Mouse (Mus musculus): ENCODE results near the gene Jak3.
A peak's percentile ranks its signal among the peaks of the same experiment; 100 is the strongest.

Jak3 gene

DNA sequence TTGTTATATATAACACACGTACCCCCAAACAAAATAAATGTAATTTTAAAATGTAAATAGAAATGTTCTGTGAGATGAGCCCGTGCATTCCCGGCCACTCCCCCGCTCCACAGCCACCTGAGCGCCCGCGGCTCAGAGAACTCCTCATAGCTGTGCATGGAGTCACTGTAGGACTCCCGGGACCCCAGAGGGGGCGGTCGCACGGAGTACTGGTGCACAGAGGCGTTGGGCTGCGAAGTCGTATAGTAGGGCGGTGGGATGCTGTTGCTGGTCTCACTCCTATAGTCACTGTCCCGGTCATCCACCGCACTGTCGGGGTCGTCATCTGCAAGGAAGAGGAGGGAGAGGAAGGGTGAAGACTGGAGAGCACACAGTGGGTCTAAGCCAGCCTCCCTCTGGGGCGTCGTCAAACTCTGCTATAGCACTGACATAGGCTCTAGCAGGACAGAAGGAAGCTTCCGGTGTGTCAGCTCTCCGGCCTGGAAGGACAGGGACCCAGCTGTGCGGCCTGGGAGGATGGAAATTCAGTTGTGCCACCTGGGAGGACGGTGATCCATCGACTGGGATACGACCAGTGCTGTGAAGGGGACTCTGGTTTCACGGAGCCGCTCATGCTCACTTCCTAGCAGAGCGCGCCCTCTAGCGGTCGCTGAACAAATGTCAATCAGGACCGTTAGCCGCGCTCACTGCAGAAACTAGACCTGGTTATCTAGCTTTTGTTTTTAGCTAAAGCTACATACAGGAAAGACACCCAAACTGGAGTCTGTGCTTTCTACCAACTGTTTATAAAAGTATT is 15.6 kb upstream of the Jak3 start:
- DNase-seq (ENCODE audit: extremely low read depth, insufficient read length, low spot score): peak; percentile 55

DNA sequence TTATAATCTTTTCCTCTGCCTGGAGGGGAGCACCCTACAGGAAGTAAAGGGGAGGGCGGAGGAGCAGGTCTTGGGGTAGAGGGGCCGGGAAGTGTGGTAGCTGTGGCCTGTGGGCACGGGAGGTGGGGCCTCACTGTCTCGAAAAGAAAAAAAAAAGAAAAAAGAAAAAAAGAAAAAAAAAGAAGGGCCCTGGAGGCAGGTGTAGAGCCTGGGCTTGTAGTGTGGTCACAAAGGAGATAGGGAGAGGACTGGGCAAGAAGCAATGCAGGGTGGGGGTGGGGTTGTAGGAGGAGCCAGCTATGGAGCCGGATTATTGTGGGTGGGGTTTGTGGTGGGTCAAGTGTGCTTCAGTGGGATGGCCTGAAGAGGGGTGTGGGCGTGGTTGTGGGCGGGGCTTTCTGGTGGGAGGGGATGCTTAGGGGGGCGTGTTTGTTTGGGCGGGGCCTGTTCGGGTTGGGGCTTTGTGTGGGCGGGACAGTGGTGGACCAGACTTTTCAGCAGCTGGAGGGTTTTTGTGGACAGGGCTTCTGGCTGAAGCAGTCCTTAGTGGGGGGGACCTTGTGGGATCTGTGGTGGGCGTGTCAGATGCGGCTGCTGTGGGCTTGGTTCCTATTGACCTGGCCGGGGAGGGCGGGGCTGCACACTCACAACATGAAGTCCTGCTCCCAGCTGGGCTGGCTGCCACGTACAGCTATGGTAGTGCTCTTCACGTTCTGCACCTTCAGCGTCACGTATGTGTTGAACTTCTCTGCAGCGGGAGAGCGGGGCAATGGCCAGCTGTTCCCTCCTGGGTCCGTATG is 10.6 kb upstream of the Jak3 start:
- peak; percentile 92 for DNase-seq (ENCODE audit: extremely low read depth, insufficient read length, low spot score)

DNA sequence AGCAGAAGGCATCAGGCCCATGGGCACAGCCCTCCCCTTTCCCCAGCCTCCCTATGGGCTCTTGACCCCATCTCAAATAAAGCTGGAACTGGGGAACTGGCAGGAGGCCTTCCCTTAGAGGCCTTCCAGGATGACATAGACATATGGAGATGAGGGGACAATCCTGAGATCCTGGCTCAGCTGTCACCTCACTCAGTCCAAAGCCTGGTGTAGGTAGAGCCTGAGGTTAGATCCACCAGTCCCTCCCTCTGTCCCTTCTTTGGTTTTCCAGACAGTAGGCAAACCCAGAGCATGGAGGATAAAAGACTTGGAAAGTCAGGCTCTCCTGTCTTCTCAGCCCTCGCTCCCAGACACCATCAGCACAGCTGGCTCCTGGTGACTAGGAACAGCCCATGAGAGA is 9.2 kb upstream of the Jak3 start:
- no peak for DNase-seq (ENCODE audit: extremely low read depth, insufficient read length, low spot score)

DNA sequence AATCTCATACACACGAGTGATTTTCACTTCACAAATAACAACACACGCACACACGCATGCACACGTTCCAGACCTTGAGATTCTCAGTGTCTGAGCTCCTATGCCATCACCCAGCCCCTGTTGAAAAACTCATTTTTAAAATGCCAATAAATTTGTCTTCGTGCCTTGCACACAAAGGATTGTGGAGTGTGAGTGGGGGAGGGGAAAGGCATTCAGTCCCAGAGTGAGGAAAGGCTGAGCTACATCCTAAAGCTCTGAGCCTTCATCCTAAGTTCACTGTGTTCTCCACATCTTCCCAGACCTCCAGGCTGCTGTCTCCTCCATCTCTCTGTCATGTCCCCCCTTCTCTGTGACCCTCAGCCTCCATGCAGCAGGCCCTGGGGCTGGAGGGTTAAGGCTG is 8.8 kb upstream of the Jak3 start:
- no peak for DNase-seq (ENCODE audit: extremely low read depth, insufficient read length, low spot score)

DNA sequence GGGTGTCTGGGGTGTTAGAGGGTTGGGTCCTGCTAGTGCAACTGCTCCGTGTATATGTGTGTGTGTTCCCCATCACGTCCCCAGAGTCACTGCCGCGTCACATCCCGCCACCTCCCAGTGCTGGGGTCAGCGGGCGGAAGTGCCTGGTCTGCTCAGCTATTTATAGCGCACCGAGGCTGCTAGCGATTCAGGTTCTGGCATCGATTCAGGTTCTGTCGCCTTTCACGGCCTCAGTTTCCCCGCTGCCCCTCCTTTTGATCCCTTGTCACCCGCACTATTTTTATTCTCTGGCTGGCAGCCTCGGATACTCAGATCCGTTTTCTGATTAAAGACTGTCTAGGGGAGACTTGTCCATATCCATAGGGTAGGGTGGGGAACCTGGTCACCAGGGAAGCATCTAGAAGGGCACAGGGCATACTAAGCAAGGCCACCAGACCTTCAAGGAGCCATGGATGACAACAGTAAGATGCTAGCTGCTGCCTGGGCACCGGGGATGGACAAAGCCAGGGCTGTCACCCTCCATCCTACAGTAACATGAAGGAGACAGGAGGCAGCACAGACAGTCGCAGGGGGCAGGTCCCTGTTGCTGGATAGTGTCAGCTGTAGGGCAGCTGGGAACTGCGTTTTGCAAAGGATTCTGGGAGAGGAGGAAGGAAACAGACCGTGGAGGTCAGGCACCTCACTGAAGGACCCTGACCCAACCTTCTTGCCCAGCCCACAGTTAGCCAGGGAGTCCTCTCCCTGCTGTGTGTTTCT is 7.7 kb upstream of the Jak3 start:
- DNase-seq (ENCODE audit: extremely low read depth, insufficient read length, low spot score): peak; percentile 82

DNA sequence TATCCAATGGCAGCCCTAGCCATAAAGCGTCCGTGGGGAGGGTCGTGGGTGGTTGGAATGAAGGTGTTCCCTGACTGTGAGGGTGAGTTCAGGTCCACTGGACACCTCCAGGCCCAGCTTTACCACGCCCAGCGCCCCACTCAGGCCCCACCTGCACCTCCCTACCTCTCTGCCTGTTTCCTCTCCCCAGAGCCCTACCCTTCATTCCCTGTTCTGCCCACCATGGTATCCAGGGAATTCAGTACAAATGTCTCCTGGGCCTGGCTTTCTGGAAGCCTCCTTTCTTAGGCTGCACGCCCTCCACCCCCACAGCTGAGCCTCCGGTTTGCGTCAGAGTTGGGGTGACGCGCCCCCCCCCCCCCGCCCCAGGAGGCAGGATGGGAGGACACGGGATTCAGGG is 5.9 kb upstream of the Jak3 start:
- DNase-seq (ENCODE audit: extremely low read depth, insufficient read length, low spot score): no peak

DNA sequence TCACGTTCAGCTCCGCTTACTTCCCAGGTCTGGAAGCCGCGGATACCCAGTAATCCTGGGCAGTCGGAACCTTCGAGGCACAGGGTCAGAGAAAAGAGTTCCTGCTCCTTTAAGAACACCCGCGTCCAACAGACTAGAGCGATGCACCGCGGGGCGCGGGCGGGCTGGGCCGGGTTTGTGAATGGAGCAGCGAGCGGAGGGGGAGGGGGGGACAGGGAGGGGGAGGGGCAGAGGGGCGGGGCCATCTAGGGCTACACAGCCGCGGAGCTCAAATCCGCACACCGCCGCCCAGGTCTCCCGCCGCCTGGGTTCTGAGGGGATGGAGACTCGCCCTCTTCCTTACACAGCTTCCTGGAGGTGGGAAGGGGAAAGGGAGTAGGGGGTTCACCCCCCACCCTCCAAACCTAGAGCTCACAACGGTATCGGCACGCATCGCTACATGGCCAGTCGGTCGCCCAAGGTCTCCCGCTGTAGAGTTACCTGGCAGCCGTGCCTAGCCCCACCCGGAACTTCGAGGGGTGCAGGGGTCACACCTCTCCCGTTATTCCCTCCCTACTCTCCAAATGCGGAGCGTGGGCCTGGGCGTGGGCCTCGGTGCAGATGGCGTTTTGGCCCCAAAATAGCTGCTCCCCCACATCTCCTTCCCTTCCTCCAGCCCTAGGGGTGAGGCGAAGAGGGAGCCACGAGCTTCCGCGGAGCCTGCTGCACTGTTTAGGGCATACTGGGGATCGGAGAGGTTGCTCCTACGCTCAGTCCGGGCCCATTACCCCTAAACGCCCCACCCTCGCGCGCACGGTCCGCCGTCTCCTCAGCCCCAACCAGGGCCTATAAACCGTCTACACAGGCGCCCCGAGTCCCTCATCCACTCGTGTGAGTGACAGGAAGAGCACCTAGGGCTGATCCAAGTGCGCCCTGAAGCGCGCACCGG is 5.2 kb upstream of the Jak3 start:
- peak; percentile 72 for DNase-seq (ENCODE audit: extremely low read depth, insufficient read length, low spot score)

DNA sequence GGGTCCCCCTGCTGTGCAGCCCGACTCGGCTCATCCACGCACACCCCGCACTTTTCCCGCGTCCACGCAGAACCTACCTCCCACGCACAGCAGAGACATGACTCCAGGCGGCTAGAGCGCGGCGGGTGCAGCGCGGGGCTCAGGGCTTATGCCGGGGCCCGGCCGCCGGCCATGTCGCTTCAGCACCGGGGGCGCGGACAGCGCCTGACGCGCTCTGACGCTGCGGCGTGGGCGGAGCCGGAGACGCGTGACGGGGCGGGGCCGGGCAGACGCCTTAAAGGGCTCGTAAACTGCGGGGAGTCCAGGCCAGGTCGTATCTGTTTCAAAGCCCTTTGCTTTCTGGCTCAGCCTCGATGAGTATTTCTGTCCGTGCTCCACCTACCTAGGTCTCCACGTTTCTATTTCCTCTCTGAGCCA is 4.5 kb upstream of the Jak3 start, which contains the start of gene Unc13a:
Gene Unc13a (minus strand): TSS at position 209 of the 417 bp plus-strand sequence.
- peak; percentile 86 for DNase-seq (ENCODE audit: extremely low read depth, insufficient read length, low spot score)

DNA sequence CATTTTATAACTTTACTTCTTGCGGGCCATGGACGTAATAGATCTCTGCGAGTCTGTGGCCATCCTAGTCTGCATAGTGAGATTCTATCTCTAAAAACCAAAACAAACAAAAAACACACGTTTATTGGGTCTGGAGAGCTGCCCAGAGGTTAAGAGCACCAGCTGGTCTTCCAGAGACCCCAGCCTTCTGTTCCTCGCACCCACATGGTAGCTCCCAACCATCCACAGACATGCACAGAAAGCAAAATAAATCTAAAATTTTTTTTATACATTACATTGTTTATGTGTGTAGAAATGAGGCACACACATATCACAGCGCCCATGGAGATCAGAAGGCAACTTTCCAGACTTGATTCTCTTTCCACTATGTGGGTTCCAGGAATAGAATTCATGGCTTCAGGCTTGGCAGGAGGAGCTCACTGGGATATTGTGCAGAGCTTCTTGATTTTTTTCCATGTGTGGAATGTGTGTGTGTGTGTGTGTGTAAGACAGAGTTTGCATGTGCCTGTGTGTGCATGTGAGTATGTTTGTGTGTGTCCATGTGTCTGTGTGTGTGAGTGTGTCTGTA is 3.8 kb upstream of the Jak3 start:
- DNase-seq (ENCODE audit: extremely low read depth, insufficient read length, low spot score): no peak

DNA sequence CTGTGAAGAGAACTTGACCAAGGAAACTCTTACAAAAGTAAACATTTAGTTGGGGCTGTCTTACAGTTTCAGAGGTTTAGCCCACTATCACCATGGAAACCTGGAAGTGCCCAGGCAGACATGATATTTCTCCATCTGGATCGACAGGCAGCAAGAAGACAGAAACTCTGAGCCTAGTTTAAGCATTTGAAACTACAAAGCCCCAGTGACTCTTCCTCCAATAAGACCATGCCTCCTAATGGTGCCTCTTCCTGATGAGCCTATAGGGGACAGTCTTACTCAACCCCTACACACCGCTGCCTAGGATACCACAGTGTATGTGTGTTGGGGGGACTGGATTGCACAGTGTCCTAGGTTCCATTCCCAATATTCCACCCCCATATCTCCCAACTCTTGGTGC is 2.0 kb upstream of the Jak3 start:
- DNase-seq (ENCODE audit: extremely low read depth, insufficient read length, low spot score): no peak

DNA sequence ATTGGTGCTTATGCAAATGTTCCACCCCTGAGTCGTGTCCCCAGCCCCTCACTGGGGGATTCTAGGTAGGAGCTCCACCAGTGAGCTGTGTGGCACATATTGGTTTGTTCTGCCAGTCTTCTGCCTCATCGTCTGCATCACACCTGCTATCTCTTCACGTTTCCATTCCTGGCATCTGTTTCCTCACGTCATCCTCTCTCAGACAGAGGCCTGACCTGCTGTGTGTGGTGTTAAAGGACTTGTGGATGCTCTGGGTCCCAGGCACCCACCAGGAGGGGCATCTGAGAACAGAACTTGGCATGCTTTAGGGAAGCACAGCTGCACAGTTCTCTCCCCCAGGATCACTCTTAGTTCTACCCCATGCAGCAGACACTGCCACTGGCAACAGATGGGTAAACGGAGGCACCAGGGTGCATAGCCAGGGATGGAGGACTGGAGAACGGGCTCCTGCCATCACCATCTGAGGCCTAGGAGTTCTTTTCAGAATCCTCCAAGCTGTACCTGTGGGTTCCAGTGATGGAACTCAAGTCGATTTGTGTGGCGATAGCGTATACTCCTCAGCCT is 558 bp upstream of the Jak3 start:
- DNase-seq (ENCODE audit: extremely low read depth, insufficient read length, low spot score): no peak

DNA sequence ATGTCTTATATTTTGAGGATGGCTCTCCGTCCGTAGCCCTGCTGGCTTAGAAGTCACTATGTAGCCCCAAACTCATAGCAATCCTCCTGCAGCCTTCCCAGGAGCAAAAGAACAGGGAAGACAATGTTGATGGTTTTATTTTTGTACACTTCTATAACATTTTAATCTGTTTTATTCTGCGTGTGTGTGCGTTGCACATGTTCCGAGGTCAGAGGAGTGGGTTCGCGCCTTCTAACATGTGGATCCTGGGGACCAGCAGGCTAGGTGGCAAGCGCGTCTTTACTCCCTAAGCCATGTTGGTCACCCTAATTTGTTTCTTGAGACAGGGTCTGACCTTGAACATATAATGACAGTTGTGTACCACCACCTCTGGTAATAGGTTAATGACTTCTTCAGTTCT is 707 bp downstream of the Jak3 start:
- no peak for DNase-seq (ENCODE audit: extremely low read depth, insufficient read length, low spot score)

DNA sequence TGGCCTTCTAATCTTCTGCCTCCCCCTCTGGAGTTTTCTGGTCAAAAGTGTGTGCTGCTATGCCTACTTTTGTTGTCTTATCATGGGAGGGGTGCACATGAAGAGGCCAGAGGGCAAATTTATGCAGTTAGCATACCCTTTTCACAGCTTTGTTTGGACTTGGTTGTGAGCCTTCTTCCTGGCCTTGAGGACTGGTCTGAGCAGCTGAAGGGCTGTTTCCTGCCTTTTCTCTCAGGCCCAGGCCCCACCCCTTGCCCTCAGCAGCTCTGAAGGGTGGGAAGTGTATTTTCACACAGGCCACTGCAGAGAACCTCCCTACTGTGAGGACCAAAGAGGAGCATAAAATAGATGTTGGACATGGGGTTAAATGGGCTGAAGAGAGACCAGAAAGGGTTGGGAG is 1.5 kb downstream of the Jak3 start:
- DNase-seq (ENCODE audit: extremely low read depth, insufficient read length, low spot score): no peak

DNA sequence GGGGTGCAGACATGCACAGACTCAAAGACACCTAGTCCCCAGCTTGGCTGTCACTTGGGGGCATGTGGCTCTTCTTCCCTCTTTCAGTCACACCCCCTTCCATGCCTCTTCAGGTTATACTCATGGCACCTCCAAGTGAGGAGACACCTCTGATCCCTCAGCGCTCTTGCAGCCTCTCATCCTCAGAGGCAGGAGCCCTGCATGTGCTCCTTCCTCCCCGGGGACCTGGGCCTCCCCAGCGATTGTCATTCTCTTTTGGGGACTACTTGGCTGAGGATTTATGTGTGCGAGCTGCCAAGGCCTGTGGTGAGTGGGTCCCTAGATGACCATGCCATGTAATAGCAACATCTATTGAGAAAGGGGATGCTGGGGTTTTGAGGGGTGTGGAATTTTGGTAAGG is 2.1 kb downstream of the Jak3 start:
- no peak for DNase-seq (ENCODE audit: extremely low read depth, insufficient read length, low spot score)

DNA sequence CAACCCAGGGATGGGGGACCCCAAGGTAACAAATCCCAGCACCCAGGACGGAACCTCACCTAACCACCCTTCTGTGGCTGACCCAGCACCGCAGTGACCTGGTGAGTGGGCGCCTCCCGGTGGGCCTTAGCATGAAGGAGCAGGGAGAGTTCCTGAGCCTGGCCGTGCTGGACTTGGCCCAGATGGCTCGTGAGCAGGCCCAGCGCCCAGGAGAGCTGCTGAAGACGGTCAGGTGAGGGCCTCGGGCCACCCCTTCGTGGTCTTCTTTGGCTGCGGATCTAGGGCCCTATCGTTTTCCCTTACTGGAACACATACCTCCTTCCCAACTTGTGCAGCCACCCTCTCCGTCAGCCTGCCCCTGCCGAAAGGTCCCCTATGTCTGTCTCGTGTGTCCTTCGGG is 3.0 kb downstream of the Jak3 start:
- no peak for DNase-seq (ENCODE audit: extremely low read depth, insufficient read length, low spot score)

DNA sequence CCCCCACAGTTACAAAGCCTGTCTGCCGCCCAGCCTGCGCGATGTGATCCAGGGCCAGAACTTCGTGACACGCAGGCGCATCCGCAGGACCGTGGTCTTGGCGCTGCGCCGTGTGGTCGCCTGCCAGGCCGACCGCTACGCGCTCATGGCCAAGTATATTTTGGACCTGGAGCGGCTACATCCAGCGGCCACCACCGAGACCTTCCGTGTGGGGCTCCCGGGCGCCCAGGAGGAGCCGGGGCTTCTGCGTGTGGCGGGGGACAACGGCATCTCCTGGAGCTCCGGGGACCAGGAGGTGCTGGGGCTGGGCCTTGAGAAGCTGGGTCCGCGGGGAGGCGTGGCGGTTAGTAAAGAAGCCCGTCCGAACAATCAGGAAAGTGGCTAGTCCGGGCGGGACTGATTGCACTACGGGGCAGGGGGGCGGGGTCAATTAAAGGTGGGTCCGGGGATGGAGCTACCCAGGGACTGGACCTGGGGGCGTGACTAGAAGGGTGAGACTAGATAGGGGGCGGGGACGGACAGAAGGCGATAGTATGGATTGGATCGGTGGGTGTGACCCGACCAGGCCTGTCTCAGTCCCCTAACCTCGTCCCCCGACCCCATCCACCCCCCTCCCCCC is 3.6 kb downstream of the Jak3 start:
- no peak for DNase-seq (ENCODE audit: extremely low read depth, insufficient read length, low spot score)

DNA sequence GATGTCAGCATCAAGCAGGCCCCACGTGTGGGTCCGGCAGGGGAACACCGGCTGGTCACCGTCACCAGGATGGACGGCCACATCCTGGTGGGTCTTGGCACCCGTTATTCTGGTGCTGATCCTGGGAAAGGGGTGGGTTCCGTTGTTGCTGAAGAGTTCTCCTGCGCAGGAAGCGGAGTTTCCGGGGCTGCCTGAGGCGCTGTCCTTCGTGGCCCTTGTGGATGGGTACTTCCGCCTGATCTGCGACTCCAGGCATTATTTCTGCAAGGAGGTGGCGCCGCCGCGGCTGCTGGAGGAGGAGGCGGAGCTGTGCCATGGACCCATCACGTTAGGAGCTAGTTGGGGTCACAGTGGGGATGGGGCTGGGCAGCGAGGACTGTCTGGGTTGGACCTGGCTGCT is 4.4 kb downstream of the Jak3 start:
- DNase-seq (ENCODE audit: extremely low read depth, insufficient read length, low spot score): no peak

DNA sequence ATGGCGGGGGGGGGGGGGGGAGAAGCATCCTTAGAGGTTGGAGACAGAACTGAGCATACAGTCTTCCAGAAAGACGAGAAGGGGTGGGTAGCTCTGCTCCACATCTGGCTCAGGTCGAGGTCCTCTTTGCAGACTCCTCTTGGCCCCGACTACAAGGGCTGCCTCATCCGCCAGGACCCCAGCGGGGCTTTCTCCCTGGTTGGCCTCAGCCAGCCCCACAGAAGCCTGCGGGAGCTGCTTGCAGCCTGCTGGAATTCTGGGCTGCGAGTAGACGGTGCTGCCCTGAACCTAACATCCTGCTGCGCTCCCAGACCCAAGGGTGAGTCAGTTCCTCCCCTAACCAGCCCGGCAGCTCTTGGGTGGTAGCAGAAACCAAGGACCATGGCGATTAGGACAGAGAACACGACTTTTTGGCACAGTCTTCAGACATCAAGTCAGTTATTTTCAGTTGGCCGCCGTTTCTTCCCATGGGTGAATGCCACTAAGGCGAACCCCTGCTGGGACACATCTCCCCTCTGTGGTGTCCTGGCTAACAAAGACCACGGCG is 5.3 kb downstream of the Jak3 start:
- no peak for DNase-seq (ENCODE audit: extremely low read depth, insufficient read length, low spot score)

DNA sequence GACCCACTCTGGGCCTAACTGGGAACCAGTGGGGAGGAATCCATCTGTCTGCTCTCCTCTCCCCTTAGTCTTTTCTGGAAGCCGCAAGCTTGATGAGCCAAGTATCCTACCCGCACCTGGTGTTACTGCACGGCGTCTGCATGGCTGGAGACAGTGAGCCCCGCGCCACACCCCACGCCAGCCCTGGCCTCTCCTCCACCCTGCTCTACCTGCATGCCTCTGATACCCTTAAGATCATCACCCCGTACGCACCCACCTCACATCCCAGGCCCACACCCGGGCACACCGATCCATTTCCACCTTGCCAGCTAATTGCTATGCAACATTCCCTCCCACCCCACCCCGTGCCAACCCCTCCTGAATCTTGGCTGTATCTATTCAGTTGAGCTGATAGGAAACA is 6.7 kb downstream of the Jak3 start:
- no peak for DNase-seq (ENCODE audit: extremely low read depth, insufficient read length, low spot score)

Data from 3134 (cell line).